37 mouse cellular contexts compared by ENCODE assay signal in genomic region chr4:34725710-34726109, GRCm38 (mm10). TPM values are rescaled to one million over a fixed set of nuclear protein-coding genes. Genes with fewer than 3 reads are reported as not detected.
"Had no signal": no experiment of that assay in that cellular context is flagged by ENCODE, and none has a peak within 500 bp of the region (broad histone marks: within the 10 kb centered on the region; RNA-seq: fewer than 3 reads in every experiment).

No protein-coding gene starts in this region.

RNA-seq across cellular contexts. Expression of gene Cfap206, which starts 4.3 kb away (rescaled TPM):
- total RNA-seq: liver, adult 2 months; megakaryocyte progenitor cell, adult 5-6 weeks; megakaryocyte, adult 5-6 weeks; megakaryocyte-erythroid progenitor cell, adult 5-6 weeks had no signal
- polyA plus RNA-seq: limb, embryonic 15.5 days; liver, adult 2 months; liver, embryonic 11.5 days; liver, embryonic 12.5 days; liver, embryonic 13.5 days; liver, embryonic 14.5 days; liver, embryonic 15.5 days; liver, embryonic 16.5 days; liver, postnatal 0 days; macrophage had no signal

RNA-seq across cellular contexts. Expression of gene Gm136, which starts 30.4 kb away (rescaled TPM):
- total RNA-seq: left cerebral cortex, postnatal 25 days; left cerebral cortex, postnatal 36 days; liver, adult 2 months; megakaryocyte progenitor cell, adult 5-6 weeks; megakaryocyte, adult 5-6 weeks; megakaryocyte-erythroid progenitor cell, adult 5-6 weeks; midbrain, postnatal 0 days; monocyte, adult 5-6 weeks had no signal
- polyA plus RNA-seq: limb, embryonic 10.5 days; limb, embryonic 11.5 days; limb, embryonic 12.5 days; limb, embryonic 13.5 days; limb, embryonic 14.5 days; limb, embryonic 15.5 days; liver, adult 2 months; liver, embryonic 11.5 days; liver, embryonic 12.5 days; liver, embryonic 13.5 days; liver, embryonic 14.5 days; liver, embryonic 15.5 days; liver, embryonic 16.5 days; liver, postnatal 0 days; lung, adult 2 months; lung, embryonic 14.5 days; lung, embryonic 15.5 days; lung, embryonic 16.5 days; lung, postnatal 0 days; macrophage; midbrain, embryonic 10.5 days; midbrain, embryonic 11.5 days; midbrain, embryonic 12.5 days; midbrain, embryonic 13.5 days; midbrain, embryonic 14.5 days; midbrain, embryonic 15.5 days; midbrain, embryonic 16.5 days; myocyte; neural tube, embryonic 11.5 days; neural tube, embryonic 12.5 days had no signal
